Mouse (Mus musculus): ENCODE measurements at regions not wholly inside any gene's neighbourhood (a gene's known extent, or its start where the extent isn't known, plus 50 kb on each side); places are given as distances from the start of the nearest gene placed in this dataset.

DNA sequence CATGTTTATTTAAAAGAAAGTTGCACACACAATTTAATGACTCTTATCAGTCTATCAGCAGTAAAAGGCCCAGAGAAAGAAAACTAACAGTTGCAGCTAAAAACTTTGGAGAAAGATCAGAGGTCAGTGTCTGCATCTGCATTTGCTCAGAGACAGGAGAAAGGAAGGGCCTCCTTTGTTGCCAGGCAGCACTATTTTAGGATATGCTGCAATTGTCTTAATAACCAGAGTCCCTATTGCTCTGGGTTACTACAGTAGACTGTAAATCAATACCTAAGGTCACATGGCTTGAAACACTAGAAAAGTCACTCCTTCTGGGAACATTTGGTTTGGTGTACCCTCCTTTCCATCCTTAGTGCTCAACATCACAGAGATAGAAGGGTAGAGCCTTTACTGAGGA is 175.7 kb downstream of the Hdgfl1 start:
- ATAC-seq (ENCODE audit: low TSS enrichment), result no peak

DNA sequence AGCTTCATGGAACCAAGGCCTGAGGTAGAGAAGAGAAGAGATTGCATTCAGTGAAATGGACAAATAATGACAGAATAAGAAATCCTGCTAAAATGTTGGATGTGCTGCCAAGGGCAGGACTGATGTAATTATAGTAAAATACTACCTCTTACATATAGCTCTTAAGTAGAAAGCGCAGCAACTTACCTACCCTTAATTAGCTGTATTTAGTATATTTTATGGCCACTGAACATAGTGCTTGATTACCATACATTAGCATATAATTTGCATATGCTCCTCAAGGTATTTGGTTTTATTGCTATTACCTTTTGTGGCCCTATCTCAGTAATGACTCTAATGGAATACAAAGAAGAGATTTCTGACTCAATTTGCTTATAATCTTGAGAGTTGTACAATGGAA is 176.2 kb downstream of the Hdgfl1 start:
- no peak for ATAC-seq (ENCODE audit: low TSS enrichment)

DNA sequence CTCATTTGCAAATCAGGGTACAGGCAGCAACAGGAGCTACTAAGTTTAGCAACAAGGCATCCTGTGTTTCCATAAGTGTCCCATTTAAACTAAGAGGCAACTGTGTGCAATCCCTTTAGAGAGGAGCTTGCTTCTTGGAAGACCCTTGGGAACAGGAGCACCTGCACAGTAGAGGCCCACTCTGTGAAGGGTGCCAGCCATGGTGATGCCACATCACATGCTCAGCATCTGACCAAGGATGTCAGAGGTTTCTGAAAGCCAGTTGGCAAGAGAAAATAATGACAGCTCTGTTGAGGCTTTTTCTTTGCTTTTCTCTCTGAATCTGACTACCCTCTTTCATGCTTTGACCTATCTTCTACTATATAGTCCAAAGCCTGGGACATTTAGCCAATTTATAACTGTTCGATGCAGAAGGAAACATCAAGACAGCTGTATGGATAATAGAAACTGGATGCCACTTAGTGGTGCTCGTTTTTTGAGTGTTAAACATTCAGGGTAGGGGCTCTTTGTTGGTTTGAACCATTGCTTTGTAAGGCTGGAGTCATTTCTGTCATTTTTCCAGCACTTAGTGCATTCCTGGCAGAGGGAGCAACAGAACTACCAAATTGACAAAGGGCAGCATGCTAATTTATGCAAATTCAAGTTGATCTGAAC is 193.9 kb downstream of the Hdgfl1 start:
- ATAC-seq (ENCODE audit: low TSS enrichment), result peak; percentile 84

DNA sequence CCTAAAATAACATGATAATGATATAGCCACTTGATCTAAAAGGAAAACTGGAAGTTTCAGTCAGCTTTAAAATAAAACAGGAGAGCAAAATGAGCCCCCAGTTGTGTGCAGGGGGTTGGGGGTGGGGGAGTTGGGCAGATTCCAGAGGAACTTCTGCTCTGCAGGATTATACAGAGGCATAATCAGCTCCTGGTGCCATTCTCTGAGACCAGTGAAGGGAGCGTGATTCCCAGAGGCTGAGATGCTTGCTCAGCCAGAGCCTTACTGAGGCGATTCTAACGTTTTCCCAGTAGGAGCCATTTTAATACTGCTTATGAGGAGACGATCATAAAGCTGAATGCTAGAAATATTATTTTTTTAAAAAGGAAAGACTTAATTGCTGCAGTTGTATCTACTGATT is 200.5 kb downstream of the Hdgfl1 start:
- ATAC-seq (ENCODE audit: low TSS enrichment), result no peak

DNA sequence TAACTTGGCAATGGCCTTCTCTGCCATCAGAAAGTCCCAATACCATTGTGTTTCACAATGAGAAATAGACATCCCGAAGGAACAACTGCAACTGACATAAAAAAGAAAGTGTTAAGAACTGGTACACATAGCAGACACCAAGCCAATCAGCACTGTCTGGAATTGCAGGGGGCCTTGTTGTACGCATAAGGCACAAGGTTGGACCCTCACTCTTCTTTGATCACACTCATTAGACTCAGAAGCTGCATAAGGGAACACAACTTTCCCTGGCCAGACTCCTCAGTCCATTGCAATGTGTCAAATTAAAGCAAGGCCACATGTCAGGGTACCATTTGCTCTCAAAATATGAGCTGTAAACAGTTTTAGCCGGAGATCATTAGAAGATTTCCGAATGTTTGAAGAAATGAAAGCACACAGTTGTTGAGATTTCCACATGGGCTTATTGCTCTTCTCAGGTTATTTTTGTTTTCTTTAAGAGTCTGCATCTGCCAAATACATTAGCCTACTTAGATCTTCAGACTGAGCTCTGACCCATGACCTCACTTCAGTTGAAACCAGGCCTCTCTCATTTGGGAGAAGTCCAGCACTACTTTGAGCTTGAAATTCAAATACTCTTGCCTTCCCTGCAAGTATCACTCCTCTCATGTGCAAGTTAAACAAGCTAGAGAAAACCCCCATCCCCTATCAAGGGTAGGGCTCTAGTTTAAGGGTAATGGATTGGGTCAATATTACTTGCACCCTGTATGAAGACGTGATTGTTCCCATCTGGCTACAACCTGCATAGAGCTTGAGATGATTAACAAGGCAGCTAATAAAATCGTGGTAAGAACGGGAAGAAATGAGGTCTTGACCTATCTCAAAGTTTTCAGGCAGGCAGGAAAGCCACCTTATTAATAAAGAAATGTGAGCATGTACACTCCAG is 204.8 kb downstream of the Hdgfl1 start:
- no peak for ATAC-seq (ENCODE audit: low TSS enrichment)

DNA sequence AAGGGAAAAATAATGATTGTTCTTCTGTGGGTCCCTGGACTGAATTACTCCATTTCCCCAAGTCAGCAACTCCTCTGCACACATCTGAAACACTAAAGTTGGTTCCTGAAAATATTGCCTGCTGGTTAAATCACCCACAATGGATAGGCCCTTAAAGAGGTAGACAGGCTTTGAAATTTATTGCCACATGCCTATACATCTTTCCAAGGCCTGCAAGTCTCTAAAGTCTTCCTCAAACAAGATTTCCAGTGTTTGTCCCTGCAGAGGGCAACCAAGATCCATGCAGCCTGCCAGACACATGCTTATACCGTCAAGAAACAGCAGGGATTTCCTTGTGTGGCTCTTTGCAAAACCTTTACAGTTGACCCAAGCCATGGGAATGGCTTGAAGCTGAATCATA is 211.6 kb downstream of the Hdgfl1 start:
- ATAC-seq (ENCODE audit: low TSS enrichment), result no peak

DNA sequence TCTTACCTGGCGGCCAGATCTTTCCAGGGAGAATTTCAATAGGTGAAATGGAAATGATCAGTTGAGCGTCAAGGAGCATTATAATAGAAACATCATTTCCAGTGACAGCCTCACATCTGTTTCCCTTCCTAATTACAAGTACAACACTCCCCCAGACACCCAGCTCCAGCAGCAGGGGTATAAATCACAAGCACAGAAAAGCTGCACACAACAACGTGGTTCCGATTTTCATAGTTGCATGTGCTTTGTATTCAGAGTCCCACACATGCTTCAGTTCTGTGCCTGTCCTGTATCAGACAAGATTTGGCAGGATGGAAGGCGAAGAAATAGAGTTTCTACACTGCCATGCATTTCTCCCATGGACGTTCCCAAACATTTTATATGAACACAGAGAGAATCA is 215.7 kb downstream of the Hdgfl1 start:
- ATAC-seq (ENCODE audit: low TSS enrichment), result no peak

DNA sequence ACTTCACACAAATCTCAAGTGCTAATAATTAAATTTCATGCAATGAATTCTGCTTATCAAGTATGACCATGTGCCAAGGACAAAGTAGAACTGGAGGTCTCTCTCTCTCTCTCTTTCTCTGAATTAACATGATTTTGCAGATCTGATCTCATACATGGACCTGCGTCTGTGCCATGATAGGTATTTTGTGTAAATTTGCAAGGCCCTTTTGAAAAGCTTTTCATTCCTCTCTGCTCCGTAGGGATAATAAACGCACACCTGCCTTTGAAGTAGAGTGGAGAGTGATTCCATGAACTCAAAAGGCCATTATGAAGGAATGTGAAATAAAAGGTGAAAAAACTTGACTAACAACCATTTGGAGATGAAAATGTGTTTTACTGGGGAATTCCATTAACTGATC is 217.8 kb downstream of the Hdgfl1 start:
- no peak for ATAC-seq (ENCODE audit: low TSS enrichment)

DNA sequence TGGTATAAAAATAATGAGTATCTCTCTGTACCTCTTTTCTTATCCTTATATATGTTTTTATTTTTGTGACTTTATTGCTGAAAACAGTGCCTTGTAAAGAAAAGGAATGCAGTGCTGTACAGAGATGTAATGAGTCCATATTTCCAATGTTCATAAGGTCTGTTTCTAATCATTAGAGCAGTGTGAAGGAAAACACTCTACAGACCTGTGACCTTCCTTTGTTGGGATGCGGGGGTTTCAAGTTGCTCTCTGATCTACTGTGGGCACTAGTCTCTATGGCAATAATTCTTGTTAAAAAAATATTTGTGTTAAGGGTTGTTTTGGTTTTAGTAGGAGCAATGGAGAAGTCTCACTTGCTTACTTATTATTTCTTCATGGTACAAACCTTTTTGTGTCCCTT is 231.0 kb downstream of the Hdgfl1 start:
- ATAC-seq (ENCODE audit: low TSS enrichment), result no peak

DNA sequence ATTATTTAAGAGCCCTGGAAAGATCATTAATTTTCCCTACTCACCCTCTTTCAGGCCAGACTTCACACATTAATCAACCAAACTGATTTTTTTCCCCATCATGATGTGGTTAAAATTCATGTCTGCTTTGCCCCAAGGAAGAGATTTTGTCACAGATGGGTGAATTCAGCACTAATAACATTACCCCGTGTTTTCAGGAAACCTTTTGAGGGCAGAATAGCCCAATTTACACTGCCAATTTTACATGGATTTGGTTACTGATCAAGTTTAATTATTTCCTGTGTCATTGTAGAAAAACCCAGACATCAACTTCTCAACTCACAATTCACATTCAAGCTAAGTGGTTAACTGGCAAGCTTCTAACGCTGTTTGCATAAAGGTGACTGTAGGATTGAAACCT is 233.4 kb downstream of the Hdgfl1 start:
- no peak for ATAC-seq (ENCODE audit: low TSS enrichment)

DNA sequence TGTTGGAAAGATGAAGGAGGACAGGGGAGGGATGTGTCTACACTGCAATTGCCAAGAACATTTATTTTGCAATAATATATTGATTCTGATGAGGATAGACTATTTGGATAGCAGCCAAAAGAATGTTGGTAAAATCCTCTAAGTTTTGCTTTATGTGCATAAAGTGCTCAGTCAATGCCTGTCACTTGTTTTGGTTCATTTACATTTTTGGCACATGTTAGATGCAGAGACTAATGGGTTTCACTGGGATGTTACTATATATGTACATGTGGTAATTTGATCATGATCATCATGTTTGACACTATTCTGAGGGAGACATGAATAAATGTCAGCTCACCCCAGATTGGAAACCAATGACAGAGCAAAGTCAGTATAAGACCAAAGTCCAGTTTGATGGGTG is 237.2 kb downstream of the Hdgfl1 start:
- no peak for ATAC-seq (ENCODE audit: low TSS enrichment)

DNA sequence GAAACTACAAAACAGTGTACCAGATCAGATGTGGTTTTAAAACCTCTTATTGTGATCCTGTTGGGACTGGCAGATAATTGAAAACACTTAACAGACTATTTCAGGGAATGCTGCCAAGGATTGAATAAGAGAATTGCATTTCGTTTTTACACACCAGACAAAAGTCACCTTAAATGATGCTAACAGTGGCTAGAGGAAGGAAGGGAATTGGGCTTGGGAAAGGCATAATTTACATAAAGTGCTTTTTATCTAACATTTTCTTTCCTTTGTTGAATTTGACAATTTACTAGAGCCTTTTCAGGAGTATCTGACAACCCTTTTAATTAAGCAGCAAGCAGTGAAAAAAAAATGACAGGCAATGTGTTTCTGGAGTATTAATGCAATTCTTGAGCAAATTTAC is 250.9 kb downstream of the Hdgfl1 start:
- ATAC-seq (ENCODE audit: low TSS enrichment), result no peak

DNA sequence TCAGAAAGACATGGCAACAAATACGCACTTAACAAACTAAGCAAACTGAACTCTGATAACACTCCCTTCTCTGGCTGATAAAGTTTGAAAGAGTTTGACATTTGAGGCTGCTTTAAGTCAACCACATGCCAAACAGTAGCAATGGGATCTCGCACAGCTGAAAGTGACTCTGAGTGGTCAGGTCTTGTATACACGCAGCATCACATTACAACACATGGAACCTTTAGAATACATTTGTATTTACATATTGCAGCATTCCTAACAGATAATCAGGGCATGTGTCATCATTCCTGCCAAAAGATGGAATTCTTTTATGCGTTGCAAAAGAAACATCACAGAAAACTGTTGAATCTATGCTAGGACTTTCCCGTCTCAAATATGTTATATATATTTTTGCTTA is 251.5 kb downstream of the Hdgfl1 start:
- no peak for ATAC-seq (ENCODE audit: low TSS enrichment)

DNA sequence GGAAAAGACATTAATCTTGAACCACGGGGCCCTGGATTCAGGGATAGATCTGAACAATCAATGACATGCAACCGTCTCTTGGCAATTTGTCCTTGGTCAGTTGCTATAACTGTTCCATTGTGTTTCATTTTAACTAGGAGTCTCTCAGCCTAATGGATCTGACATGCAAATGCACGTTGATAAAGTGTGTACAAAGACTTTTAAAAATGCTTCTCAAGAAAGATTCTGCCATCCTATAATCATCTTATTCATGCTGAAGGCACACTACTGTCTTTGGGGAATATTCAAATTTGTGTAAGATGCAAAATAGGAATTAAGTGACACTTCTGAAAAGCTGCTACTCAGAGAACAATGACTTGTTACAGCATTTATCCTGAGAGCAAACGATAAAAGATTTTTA is 252.3 kb downstream of the Hdgfl1 start:
- ATAC-seq (ENCODE audit: low TSS enrichment), result no peak

DNA sequence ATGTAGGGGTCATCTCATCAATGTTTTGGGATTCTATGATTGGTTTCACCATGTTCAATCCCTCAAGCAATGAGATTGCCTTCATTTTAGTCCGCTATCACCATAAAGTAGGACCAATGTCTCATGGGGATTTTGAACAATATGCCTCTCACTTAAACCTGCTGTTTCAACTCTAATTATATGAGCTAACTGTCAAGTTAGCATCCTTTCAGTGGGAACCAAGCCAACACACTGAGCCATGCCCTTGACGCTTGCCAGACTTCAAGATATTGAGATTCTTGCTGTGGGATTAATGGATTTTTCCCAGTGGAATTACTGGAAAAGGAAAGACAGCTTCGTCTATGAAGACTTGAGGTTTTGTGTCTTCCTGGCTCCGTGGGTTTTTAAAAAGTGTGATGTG is 259.5 kb downstream of the Hdgfl1 start:
- ATAC-seq (ENCODE audit: low TSS enrichment), result no peak

DNA sequence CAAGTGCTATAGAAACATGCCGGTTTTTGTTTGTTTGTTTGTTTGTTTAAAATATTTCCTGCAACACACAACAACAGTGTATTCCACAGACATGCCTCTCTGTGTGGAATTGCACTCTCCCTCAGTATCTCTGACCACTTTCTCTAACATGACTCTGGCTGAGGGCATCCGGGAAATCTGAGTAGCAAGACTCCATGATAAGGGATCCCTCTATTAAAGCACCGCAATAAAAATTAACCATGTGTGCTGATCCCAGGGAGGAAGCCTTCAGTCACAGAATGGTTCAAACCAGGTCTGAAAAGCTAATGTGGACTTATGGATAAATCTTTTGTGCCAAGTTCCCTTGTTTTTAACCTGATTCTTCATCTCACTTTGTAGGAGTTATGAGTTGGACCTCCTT is 260.1 kb downstream of the Hdgfl1 start:
- no peak for ATAC-seq (ENCODE audit: low TSS enrichment)

DNA sequence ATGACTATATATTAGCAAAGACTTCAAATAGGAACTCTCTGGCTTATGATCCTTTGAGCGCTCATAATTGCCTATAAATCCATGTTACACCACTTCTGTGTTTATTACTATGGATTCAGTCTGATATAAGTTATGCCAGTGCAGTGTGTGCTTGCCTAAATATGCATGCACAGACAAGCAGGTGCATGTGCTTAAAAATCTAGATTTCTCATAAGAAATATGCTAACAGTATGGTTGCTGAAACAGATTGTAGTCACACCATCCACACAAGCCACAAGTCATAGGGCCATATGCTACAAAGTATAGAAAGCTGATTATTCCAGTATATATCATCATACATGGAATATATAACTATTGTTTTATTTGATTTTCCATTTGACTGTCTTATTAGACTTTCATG is 266.2 kb downstream of the Hdgfl1 start:
- no peak for ATAC-seq (ENCODE audit: low TSS enrichment)

DNA sequence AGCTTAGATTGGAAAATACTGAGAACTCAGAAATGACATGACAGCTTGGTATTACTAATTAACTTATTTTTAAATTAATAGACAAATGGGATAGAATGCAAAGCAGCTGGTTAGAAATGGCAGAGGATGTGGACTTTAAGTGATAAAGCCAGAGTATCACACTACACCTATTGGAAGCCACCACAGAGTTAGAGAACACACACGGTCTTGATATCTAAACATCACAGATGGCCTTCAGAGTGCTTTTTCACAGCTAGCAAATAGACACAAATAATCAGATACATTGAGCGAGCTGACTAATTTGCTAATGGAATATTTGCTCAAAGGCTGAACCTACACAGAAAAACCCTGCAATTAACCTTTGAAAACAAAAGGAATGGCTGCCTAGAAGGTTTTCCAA is 272.9 kb downstream of the Hdgfl1 start:
- ATAC-seq (ENCODE audit: low TSS enrichment), result no peak

DNA sequence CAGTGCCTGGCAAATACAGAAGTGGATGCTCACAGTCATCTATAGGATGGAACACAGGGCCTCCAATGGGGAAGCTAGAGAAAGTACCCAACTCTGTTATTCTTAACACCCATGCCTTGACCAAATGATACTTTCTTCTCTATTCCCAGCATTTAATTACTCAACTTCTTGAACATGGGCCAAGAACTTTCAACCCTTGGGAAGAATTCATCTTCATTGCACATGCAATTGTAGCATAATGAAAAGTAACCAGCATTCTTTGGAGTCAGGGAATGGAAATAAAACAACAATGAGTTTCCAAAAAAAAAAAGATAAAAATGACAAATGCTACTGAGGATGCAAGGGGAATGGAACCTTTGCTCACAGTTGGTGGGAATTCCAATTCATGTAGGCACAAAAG is 274.1 kb downstream of the Hdgfl1 start:
- ATAC-seq (ENCODE audit: low TSS enrichment), result no peak

DNA sequence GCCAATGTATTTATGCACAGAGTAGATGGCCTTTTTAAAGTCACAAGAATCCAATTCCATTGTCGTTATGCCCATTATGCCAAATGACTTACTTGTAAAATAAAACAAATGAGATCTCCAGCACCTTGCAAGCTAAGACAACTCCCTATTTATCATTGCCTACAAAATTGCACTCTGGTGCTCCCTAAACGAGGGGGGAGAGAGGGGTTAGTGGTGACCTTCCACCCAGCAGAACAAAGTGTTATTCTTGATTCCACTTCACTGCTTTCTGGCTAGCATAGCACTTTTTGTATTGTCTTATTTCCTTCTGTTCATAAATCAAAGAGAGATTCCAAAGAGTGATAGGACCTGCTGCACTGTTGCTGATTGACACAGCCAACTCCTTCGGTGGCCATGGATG is 300.6 kb downstream of the Hdgfl1 start:
- no peak for ATAC-seq (ENCODE audit: low TSS enrichment)

DNA sequence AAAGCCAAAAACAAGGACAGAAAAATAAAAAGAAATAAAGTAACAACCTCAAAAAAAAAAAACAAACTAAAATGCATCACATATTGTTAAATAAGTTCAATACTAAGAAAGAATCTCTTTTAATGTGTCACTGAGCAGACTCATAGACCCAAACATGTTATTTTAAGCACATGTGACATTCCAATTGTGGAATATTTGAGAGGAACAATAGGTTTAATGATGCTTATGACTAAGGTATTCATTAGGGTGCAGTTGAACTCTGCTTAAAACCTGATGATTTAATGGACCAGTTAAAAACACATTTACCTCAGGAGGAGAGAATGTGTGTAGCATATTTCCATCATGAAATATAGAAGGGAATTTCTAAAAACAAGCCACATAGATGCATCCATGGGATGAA is 302.4 kb downstream of the Hdgfl1 start:
- ATAC-seq (ENCODE audit: low TSS enrichment), result no peak

DNA sequence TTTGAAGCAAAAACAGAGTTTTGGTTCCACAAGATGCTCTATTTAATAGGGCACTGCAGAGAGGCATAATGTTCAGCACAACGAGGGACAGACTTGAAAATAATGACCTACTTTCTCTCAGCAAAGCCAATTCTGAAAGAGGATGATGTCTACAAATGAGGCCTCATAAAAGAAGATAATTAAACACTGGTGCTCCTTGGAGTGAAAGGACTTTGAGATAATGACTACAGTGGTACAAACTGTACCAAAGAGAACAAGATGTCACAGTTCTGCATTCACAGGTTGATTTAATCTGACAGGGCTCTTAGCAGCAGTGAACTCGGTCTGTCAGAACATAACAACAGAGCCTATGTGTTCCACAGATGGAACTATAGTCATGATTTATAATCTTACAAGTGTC is 305.4 kb downstream of the Hdgfl1 start:
- ATAC-seq (ENCODE audit: low TSS enrichment), result peak; percentile 23; the same call in 1 of the 2 replicates

DNA sequence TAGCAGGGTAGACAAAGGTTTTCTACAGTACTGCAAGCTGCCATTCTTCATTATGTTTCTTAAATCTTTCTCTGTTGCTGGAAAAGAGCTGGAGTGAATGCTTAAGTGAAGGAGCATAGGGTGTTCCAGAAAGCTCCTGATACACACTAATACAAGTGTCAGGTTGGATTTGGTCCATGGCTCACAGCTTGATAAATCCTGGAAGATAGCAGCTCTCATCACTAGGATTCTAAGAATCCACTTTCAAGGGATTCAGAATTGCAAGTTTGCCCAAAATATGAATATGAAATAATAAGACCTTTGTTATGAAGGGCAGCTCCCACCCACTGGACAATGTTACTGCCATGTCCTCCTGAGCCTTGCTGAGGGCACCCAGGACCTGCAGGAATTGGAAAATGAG is 305.9 kb downstream of the Hdgfl1 start:
- no peak for ATAC-seq (ENCODE audit: low TSS enrichment)
